Mouse (Mus musculus): ENCODE measurements at regions not wholly inside any gene's neighbourhood (a gene's known extent, or its start where the extent isn't known, plus 50 kb on each side); places are given as distances from the start of the nearest gene placed in this dataset.

DNA sequence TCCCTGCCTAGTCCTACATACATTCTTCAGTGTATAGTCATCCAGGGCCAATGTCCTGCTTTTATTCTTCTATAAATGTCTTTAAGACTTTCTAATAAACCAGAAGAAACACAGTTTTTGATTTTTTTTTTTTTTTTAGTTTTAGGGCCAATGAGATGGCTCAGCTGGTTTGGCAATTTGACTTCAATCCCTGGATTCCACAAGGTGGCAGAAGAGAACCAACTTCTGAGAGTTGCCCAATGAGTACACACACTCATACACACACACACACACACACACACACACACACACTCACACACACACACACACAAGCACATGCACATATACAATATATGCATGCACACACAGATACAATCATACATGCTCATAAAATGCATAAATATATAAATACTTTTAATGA, 251.8 kb downstream of the Itga8 start:
- no peak overlapping the region for H3K4me2 ChIP-seq (replicated peaks)
- no peak overlapping the region for H3K27ac ChIP-seq
- H3K9me3 ChIP-seq: no peaks in the 10 kb centered on the region
- H3K36me3 ChIP-seq: no peaks in the 10 kb centered on the region
- no peaks in the 10 kb centered on the region; the same call in 1 of the 2 replicates for H3K27me3 ChIP-seq
- no peak overlapping the region for H3K9ac ChIP-seq
- ATAC-seq (ENCODE audit: insufficient number of reproducible peaks, insufficient read depth, low FRiP score, low TSS enrichment): no peak
- peaks cover 5% of the 10 kb centered on the region; the same call in 1 of the 2 replicates for H3K4me1 ChIP-seq
- no peak overlapping the region for H3K4me3 ChIP-seq

DNA sequence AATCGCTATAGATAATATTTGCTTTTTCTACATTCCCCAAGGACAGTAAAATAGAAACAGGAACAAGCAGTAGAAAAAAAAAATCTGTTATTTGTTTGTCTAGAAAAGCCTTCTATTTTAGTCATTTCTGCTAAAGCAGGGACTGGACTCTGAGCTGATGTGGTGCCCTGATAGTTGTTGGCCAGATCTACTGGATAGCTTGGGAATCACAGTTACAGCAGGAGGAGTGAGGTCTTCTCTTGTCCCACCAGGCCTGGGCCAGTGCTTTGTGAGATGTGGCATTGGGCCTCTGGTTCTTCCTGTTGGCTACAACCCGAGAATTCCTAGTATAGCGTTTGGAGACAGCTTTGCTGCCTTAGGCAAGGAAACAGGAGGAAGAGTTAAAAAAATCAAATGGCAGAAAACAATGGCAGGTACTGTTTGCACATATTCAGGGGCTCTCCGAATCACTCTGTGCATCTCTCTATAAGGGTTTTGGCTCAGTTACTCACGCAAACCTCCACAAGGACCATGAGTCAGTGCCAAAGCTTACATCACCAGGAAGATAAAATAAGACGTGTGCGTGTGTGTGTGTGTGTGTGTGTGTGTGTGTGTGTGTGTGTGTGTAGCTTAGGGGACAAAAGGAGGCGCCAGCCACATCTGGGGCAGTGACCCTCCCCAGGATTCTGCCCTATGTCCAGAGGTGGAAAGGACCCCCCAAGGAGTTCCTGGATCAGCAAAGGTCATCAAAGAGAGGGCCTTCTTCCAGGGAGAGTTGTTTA, 248.1 kb downstream of the Itga8 start:
- Histone ChIP-seq H3K36me3 (no peaks in the 10 kb centered on the region), H3K4me3 (no peak overlapping the region), H3K9ac (no peak overlapping the region), H3K9me3 (no peaks in the 10 kb centered on the region), H3K4me2 (replicated peaks) (no peak overlapping the region), H3K27me3 (no peaks in the 10 kb centered on the region; the same call in 1 of the 2 replicates), H3K27ac (no peak overlapping the region), H3K4me1 (peaks cover 5% of the 10 kb centered on the region; the same call in 1 of the 2 replicates)
- 21% methylated on average over 8 of the region's 8 CpGs for WGBS
- no peak for ATAC-seq (ENCODE audit: insufficient number of reproducible peaks, insufficient read depth, low FRiP score, low TSS enrichment)

DNA sequence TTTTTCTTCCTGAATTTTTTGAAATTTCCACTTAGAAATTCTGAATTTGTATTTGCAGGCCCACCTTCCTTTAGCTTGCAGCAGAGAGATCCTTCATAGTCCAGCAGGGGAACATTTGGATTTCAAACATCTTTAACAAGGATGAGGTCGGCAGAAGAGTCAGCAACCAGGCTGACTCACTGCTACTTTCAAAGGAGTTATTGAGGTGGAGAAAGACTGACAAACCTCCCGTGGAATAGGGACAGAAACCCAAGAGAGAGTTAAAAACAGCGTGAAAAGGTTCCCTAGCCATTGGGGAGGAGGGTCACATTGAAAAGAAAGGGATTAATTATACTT, 247.6 kb downstream of the Itga8 start:
- no peaks in the 10 kb centered on the region for H3K36me3 ChIP-seq
- H3K27ac ChIP-seq: no peak overlapping the region
- no peak overlapping the region for H3K4me3 ChIP-seq
- no peaks in the 10 kb centered on the region; the same call in 1 of the 2 replicates for H3K27me3 ChIP-seq
- H3K4me2 ChIP-seq (replicated peaks): no peak overlapping the region
- no peak overlapping the region for H3K9ac ChIP-seq
- H3K4me1 ChIP-seq: peaks cover 5% of the 10 kb centered on the region; the same call in 1 of the 2 replicates
- H3K9me3 ChIP-seq: no peaks in the 10 kb centered on the region
- ATAC-seq (ENCODE audit: insufficient number of reproducible peaks, insufficient read depth, low FRiP score, low TSS enrichment): no peak
- 21% methylated on average over 3 of the region's 3 CpGs for WGBS
